Mouse (Mus musculus): ENCODE data around the gene Sun2. TPM values are rescaled to one million over a fixed set of nuclear protein-coding genes. Genes with fewer than 3 reads are reported as not detected.

The Sun2 gene
- polyA plus RNA-seq, 2 experiments, result 1.6 to 7.0 TPM

DNA sequence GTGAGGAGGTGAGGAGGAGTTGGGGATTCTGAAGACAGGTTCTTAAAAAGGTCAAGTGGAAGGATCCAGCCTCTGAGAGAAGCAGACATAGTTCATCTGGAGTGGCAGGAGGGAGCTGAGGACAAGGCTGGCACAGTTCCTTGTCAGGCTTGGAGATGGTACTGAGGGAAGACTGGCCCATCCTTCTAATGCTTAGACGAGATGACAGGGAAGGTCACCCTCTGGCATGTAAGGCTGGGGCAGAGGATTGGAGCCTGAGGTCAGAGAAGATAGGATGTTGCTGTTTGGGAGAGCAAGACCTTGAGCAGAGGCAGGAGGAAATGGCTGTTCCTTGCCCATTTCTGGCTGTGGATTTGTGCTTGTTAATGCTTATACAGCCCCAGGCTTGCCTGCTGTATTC lies 42.7 kb upstream of the Sun2 start:
- no peaks in the 10 kb centered on the region; the same call in 1 of the 2 replicates for H3K27me3 ChIP-seq (ENCODE audit: control insufficient read depth, insufficient read depth, low read length)
- H3K4me1 ChIP-seq (replicated peaks; ENCODE audit: control insufficient read depth in 2 of 2, insufficient read depth in 2 of 2, low read length in 1 of 2), result no peaks in the 10 kb centered on the region
- H3K27ac ChIP-seq, result no peak overlapping the region
- no peak overlapping the region for H3K9ac ChIP-seq (replicated peaks)
- no peak for DNase-seq (ENCODE audit: low read depth in 3 of 3, low spot score in 3 of 3)
- 45% methylated on average over 1 of the region's 1 CpGs for WGBS (ENCODE audit: insufficient replicate concordance)
- H3K36me3 ChIP-seq (replicated peaks; ENCODE audit: control insufficient read depth, insufficient read depth, low read depth), result no peaks in the 10 kb centered on the region
- TF ChIP-seq CTCF (IDR thresholded peaks at IDR 0.05; ENCODE audit: low read depth), result no peak
- no peak for TF ChIP-seq EP300 (IDR thresholded peaks at IDR 0.05; ENCODE audit: low read depth)
- no peak overlapping the region for H3K4me2 ChIP-seq (ENCODE audit: low read depth)
- ATAC-seq (ENCODE audit: insufficient read depth), result no peak
- H3K4me3 ChIP-seq (ENCODE audit: insufficient read depth in 1 of 2, low read depth in 2 of 2, low read length in 2 of 2), result no peak overlapping the region
- no peaks in the 10 kb centered on the region for H3K9me3 ChIP-seq (ENCODE audit: control insufficient read depth, low read length)

DNA sequence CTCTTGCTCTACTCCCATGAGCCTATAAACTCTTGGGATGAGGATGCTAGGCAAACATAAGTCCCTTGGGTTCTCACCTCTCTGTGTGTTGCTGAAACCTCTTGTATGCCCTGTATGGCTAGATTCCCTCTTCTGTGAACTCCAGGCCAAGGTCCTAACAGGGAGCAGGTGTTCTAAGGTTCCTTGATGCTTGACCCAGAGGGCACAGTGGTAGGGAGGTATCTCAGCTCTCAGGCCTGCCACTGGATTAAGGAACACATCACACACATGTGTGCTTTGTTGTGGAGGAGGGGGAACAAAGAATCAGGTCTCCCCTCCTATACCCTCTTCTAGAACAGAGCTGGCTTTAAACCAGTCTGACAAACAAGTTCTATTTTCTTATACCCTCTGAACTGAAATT lies 35.4 kb upstream of the Sun2 start, which contains the start of gene Dnal4:
Gene Dnal4 (minus strand): TSS at position 101 of the 400 bp plus-strand sequence.
- Histone ChIP-seq H3K4me3 (ENCODE audit: insufficient read depth in 1 of 2, low read depth in 2 of 2, low read length in 2 of 2) (no peak within 1 kb of the TSS), H3K9ac (replicated peaks) (no peak within 1 kb of the TSS), H3K9me3 (ENCODE audit: control insufficient read depth, low read length) (no peaks in the 10 kb centered on the region), H3K27ac (no peak within 1 kb of the TSS), H3K36me3 (replicated peaks; ENCODE audit: control insufficient read depth, insufficient read depth, low read depth) (no peaks in the 10 kb centered on the region), H3K4me2 (ENCODE audit: low read depth) (no peak within 1 kb of the TSS), H3K27me3 (ENCODE audit: control insufficient read depth, insufficient read depth, low read length) (no peaks in the 10 kb centered on the region), H3K4me1 (replicated peaks; ENCODE audit: control insufficient read depth in 2 of 2, insufficient read depth in 2 of 2, low read length in 1 of 2) (peaks cover 5 to 12% of the 10 kb centered on the region in 2 experiments; a peak in 3 of 4 replicates)
- ATAC-seq (ENCODE audit: insufficient read depth) (no peak), DNase-seq (ENCODE audit: low read depth in 3 of 3, low spot score in 3 of 3) (no peak)
- TF ChIP-seq EP300 (IDR thresholded peaks at IDR 0.05; ENCODE audit: low read depth) (no peak), CTCF (IDR thresholded peaks at IDR 0.05; ENCODE audit: low read depth) (no peak)

DNA sequence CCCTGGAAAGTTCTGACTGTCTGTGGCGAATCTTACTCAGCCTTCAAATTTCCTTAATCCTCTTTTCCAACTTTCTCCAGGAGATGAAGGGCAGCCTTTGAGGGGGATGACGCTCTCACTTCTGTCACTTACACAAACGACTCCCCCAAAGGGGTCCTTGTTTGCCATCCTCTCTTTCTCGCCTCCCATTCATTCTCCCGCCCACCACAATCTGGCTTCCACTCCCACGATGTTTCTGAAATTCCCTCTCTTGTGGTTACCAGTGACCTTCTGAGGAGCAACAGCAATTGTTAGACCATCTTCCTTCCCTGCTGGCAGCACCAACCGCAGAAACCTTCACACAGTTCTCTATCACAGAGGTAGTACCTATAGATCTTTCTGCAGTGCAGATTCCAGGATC lies 33.3 kb upstream of the Sun2 start:
- Histone ChIP-seq H3K4me2 (ENCODE audit: low read depth) (no peak overlapping the region), H3K9ac (replicated peaks) (no peak overlapping the region), H3K9me3 (ENCODE audit: control insufficient read depth, low read length) (no peaks in the 10 kb centered on the region), H3K27me3 (ENCODE audit: control insufficient read depth, insufficient read depth, low read length) (no peaks in the 10 kb centered on the region), H3K36me3 (replicated peaks; ENCODE audit: control insufficient read depth, insufficient read depth, low read depth) (no peaks in the 10 kb centered on the region), H3K4me1 (replicated peaks; ENCODE audit: control insufficient read depth in 2 of 2, insufficient read depth in 2 of 2, low read length in 1 of 2) (peaks cover 5 to 12% of the 10 kb centered on the region in 2 experiments; a peak in 3 of 4 replicates), H3K27ac (no peak overlapping the region), H3K4me3 (ENCODE audit: insufficient read depth in 1 of 2, low read depth in 2 of 2, low read length in 2 of 2) (no peak overlapping the region)
- no peak for TF ChIP-seq EP300 (IDR thresholded peaks at IDR 0.05; ENCODE audit: low read depth)
- TF ChIP-seq CTCF (IDR thresholded peaks at IDR 0.05; ENCODE audit: low read depth), result no peak
- no peak for ATAC-seq (ENCODE audit: insufficient read depth)
- DNase-seq (ENCODE audit: low read depth in 3 of 3, low spot score in 3 of 3), result no peak
- 52% methylated on average over 7 of the region's 7 CpGs for WGBS (ENCODE audit: insufficient replicate concordance)

DNA sequence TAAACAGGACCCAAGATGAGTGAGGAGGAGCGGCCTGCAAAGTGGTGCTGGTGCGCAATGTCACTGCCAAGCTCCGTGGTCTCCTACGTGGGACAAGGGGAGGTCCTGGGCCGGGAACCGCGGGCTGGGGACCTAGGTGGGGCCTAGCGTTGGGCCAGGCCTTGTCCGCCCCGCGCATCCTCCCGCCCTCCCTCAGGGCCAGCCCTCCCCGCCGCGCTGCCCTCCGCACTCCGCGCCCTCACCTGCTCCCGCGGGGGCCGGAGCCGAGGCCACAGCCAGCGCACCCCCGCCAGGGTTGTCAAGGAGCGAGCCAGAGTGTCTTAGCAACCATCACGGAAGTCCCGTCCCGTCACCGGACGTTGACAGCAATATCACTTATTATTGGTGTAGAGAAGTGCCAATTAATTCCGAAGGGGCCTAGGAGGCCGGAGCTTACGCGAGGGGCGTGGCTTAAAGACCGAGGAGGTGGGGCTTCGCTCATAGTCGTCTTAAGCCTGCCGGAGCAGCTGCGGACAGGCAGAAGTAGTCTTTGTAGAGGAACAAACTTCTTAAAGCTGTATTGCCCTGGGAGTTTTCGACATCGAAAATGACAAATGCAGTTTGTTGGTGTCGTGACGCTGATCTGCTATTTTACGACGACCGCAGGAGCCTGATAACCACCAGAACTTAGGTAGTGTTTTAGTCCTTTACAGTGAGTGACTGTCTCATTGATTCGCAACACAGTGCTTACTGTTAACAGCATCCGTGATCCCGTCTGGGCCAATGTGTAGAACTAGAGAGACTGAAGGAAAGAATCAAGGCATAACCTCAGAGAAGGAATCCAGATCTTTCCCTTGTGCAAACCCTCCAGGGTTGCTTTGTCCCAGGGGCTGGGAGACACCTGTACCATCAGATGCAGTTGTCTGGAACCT lies 32.0 kb upstream of the Sun2 start:
- Histone ChIP-seq H3K9me3 (ENCODE audit: control insufficient read depth, low read length) (no peaks in the 10 kb centered on the region), H3K4me2 (ENCODE audit: low read depth) (peak overlapping the region; percentile 87), H3K9ac (replicated peaks) (peak overlapping the region; percentile 48), H3K4me1 (replicated peaks; ENCODE audit: control insufficient read depth in 2 of 2, insufficient read depth in 2 of 2, low read length in 1 of 2) (peaks cover 5 to 12% of the 10 kb centered on the region in 2 experiments; a peak in 3 of 4 replicates), H3K4me3 (ENCODE audit: insufficient read depth in 1 of 2, low read depth in 2 of 2, low read length in 2 of 2) (peak overlapping the region; percentile 61 to 66), H3K27me3 (ENCODE audit: control insufficient read depth, insufficient read depth, low read length) (no peaks in the 10 kb centered on the region), H3K36me3 (replicated peaks; ENCODE audit: control insufficient read depth, insufficient read depth, low read depth) (no peaks in the 10 kb centered on the region), H3K27ac (no peak overlapping the region)
- no peak for TF ChIP-seq CTCF (IDR thresholded peaks at IDR 0.05; ENCODE audit: low read depth)
- TF ChIP-seq EP300 (IDR thresholded peaks at IDR 0.05; ENCODE audit: low read depth), result no peak
- ATAC-seq (ENCODE audit: insufficient read depth) (peak; percentile 99), DNase-seq (ENCODE audit: low read depth in 3 of 3, low spot score in 3 of 3) (peak; percentile 95 to 97 (median 96))
- 1% methylated on average over 47 of the region's 50 CpGs for WGBS (ENCODE audit: insufficient replicate concordance)

DNA sequence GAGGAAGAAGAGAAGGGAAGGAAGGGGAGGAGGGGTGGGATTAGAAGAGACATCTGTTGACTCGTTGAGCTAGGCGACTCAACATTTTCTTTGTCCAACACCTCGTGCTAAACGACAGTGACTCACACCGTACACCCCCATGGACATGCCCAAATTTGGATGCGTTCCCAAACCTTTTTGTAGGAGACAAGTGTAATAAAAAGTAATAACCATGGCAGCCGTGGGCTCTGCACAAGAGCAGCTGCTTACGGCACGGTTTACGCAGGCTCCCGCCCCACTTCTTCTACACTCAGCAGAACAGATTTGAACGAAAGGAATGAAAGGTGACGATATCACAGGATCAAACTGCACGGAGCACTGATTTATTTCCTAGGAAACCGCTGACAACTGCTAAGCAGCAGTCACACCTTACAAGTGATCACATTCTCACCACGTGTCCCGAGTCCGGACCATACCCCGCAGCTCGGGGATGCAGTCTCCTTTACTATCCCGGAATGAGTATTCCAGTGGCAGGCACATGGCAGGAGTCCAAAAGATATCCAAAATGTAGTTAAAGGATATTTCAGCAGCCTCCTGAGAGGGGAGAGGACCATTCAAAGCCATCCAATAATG lies 28.4 kb upstream of the Sun2 start:
- DNase-seq (ENCODE audit: low read depth in 3 of 3, low spot score in 3 of 3) (no peak), ATAC-seq (ENCODE audit: insufficient read depth) (no peak)
- Histone ChIP-seq H3K9ac (replicated peaks) (no peak overlapping the region), H3K27ac (no peak overlapping the region), H3K4me1 (replicated peaks; ENCODE audit: control insufficient read depth in 2 of 2, insufficient read depth in 2 of 2, low read length in 1 of 2) (peaks cover 5 to 12% of the 10 kb centered on the region in 2 experiments; a peak in 3 of 4 replicates), H3K4me3 (ENCODE audit: insufficient read depth in 1 of 2, low read depth in 2 of 2, low read length in 2 of 2) (no peak overlapping the region), H3K4me2 (ENCODE audit: low read depth) (no peak overlapping the region), H3K9me3 (ENCODE audit: control insufficient read depth, low read length) (no peaks in the 10 kb centered on the region), H3K27me3 (ENCODE audit: control insufficient read depth, insufficient read depth, low read length) (no peaks in the 10 kb centered on the region), H3K36me3 (replicated peaks; ENCODE audit: control insufficient read depth, insufficient read depth, low read depth) (no peaks in the 10 kb centered on the region)
- TF ChIP-seq EP300 (IDR thresholded peaks at IDR 0.05; ENCODE audit: low read depth) (no peak), CTCF (IDR thresholded peaks at IDR 0.05; ENCODE audit: low read depth) (no peak)
- 73% methylated on average over 21 of the region's 21 CpGs for WGBS (ENCODE audit: insufficient replicate concordance)
